Mouse (Mus musculus) liver, adult 2 months (tissue): Measurements from ENCODE around the gene Sugp1. TPM values are rescaled to one million over a fixed set of nuclear protein-coding genes. Genes with fewer than 3 reads are reported as not detected.

ENCODE experiments used
- DNase-seq: peaks from one replicate; pipeline ENCODE4 v3.0.0-alpha.2; 2011; ENCODE audit warnings: low read depth, low spot score; ENCODE audit errors: extremely low read depth
- H3K27ac ChIP-seq: fragments of 200-500 bp; replicated peaks from 2 replicates; pipeline ENCODE4 v1.5.1; 2012; ENCODE audit warnings: low read depth, mild to moderate bottlenecking, control low read depth, inconsistent platforms, low read length; ENCODE audit not compliant: insufficient read depth
- H3K27me3 ChIP-seq: fragments of 200-500 bp; 2 replicates; pipeline ENCODE4 v1.6.1; 2012; ENCODE audit warnings: mild to moderate bottlenecking, moderate library complexity, low read length, inconsistent platforms; ENCODE audit not compliant: control insufficient read depth, insufficient read depth
- H3K36me3 ChIP-seq: fragments of 200-500 bp; 2 replicates; pipeline ENCODE4 v1.6.1; 2012; ENCODE audit warnings: low read length, inconsistent platforms; ENCODE audit not compliant: control insufficient read depth, insufficient read depth
- H3K4me1 ChIP-seq: fragments of 200-500 bp; 2 replicates; pipeline ENCODE4 v1.6.1; 2011; ENCODE audit warnings: low read length; ENCODE audit not compliant: control insufficient read depth, insufficient read depth
- H3K4me3 ChIP-seq: fragments of 200-500 bp; 2 replicates; pipeline ENCODE4 v1.5.1; 2011; ENCODE audit warnings: low read depth, mild to moderate bottlenecking, control low read depth, low read length, moderate library complexity; ENCODE audit not compliant: insufficient read depth
- H3K79me2 ChIP-seq: fragments of 200-500 bp; 2 replicates; pipeline ENCODE4 v1.6.1; 2012; ENCODE audit warnings: inconsistent platforms, mild to moderate bottlenecking, low read length, moderate library complexity; ENCODE audit not compliant: control insufficient read depth, insufficient read depth
- H3K9ac ChIP-seq: fragments of 200-500 bp; 2 replicates; pipeline ENCODE4 v1.6.1; 2012; ENCODE audit warnings: low read depth, mild to moderate bottlenecking, control low read depth, inconsistent platforms, low read length
- CTCF ChIP-seq: fragments of 200-500 bp; IDR thresholded peaks from 2 replicates; pipeline ENCODE4 v1.5.1; 2011; ENCODE audit warnings: low read depth, low read length, control low read depth
- POLR2A ChIP-seq: fragments of 200-500 bp; IDR thresholded peaks from 2 replicates; pipeline ENCODE4 v1.6.1; 2011; ENCODE audit warnings: low read length, control low read depth; ENCODE audit not compliant: insufficient read depth; ENCODE audit errors: extremely low read depth
- WGBS: fragments of 180-500 bp; shearing (Covaris S2); methylation state at CpG from one replicate; pipeline ENCODE4 v1.1.7; 2018; 5-methylcytosine and 5-hydroxymethylcytosine counted together
- polyA plus RNA-seq: library from polyadenylated mRNA; depleted of rRNA; stranded (reverse); fragments of >200 nt; gene quantifications from 2 replicates; pipeline ENCODE4 v1.2.3, GENCODE M21; 2012; rRNA removed
- total RNA-seq: library from RNA; depleted of rRNA; stranded (reverse); fragments of >200 nt; gene quantifications from 2 replicates; pipeline ENCODE4 v1.2.3, GENCODE M21; 2014; rRNA removed

Sugp1 gene
- total and polyA plus RNA-seq, 2 experiments = 5.1 TPM

- Histone ChIP-seq H3K79me2 (no peaks in the 10 kb centered on the region), H3K4me3 (no peak overlapping the region), H3K4me1 (no peaks in the 10 kb centered on the region), H3K27ac (no peak overlapping the region), H3K9ac (no peak overlapping the region), H3K27me3 (peaks cover 16% of the 10 kb centered on the region; the same call in 1 of the 2 replicates), H3K36me3 (no peaks in the 10 kb centered on the region)
- DNase-seq = no peak
- 5% methylated on average over 9 of the region's 9 CpGs for WGBS
- no peak for TF ChIP-seq CTCF
- no peak for TF ChIP-seq POLR2A
These were observed 75.0 kb downstream of the Sugp1 start for GRCm38 (mm10) chr8:70117611-70118010.

DNA sequence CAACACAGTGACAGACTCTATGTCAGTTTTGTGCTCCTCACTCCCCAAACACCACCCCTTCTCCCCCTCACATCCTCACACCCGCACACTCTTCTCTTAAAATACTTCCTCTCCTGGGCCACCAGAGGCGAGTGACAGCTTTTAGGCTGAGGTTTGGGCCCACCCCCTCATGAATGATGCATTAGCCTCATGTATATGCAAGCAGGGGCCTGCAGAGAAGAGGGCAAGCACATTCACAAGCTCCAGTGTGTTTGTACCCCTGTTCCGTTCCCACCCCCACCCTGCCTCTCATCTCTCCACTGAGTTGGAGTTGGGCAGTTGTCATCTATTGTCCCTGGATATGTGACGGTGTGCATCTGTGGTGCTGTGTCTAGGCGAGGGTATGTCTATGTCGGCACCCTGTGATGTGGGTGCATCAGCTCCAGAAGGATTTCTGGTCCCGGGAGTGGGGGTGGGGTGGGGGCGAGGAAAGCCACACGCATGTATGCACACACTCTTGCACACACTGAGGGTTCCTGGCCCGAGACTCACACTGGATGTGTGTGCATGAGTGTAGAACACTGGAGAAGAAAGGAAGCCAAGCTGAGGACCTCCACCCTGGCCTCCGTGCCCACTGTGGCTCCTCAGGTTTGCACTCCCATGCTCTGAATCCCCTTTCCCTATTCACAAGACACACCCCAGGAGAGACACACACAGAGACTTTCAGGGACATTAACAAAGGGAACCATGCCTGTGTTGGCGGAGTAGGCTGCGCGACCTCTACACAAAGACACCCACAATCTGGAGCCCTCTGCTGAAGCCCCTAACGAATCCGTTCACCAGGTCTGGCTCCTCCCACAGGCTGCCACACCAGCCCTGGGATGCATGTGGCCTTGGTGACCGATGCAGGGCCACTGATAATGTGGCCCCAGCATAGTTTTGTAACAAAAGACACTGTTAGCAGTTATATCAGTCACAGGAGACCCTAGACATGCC is 76.4 kb downstream of the Sugp1 start:
- Histone ChIP-seq H3K27ac (no peak overlapping the region), H3K27me3 (peaks cover 13% of the 10 kb centered on the region; the same call in 1 of the 2 replicates), H3K9ac (no peak overlapping the region), H3K4me1 (no peaks in the 10 kb centered on the region), H3K4me3 (no peak overlapping the region), H3K79me2 (no peaks in the 10 kb centered on the region), H3K36me3 (no peaks in the 10 kb centered on the region)
- DNase-seq = no peak
- WGBS = 20% methylated on average over 17 of the region's 17 CpGs
- no peak for TF ChIP-seq POLR2A
- TF ChIP-seq CTCF = no peak

GRCm38 (mm10) chr8:70120667-70121066 is 78.1 kb downstream of the Sugp1 start, which contains the start of gene Ncan:
TSS of gene Ncan (minus strand) at chr8:70120873.
- TF ChIP-seq POLR2A = no peak
- TF ChIP-seq CTCF = no peak
- no peaks in the 10 kb centered on the region for H3K79me2 ChIP-seq
- H3K4me1 ChIP-seq = no peaks in the 10 kb centered on the region
- H3K4me3 ChIP-seq = no peak within 1 kb of the TSS
- no peak within 1 kb of the TSS for H3K9ac ChIP-seq
- no peaks in the 10 kb centered on the region for H3K36me3 ChIP-seq
- no peak within 1 kb of the TSS for H3K27ac ChIP-seq
- WGBS = 5% methylated on average over 19 of the region's 19 CpGs
- peaks cover 11% of the 10 kb centered on the region; the same call in 1 of the 2 replicates for H3K27me3 ChIP-seq
- no peak for DNase-seq

Other genes with a start within 250 kb of the Sugp1 start
- 2.2 and 4.2 TPM in 2 replicates for gene Gmip, start 234.1 kb upstream of the Sugp1 start, total RNA-seq
- gene Gmip, start 234.1 kb upstream of the Sugp1 start, polyA plus RNA-seq = 6.5 and 12.6 TPM in 2 replicates
- gene Lpar2, start 220.4 kb upstream of the Sugp1 start, total RNA-seq = 0.18 and 0.40 TPM in 2 replicates
- gene Lpar2, start 220.4 kb upstream of the Sugp1 start, polyA plus RNA-seq = 0.21 and 0.77 TPM in 2 replicates
- gene Pbx4, start 210.3 kb upstream of the Sugp1 start, total RNA-seq = 0.20 and 0.46 TPM in 2 replicates
- gene Pbx4, start 210.3 kb upstream of the Sugp1 start, polyA plus RNA-seq = 0.65 and 1.7 TPM in 2 replicates
- under 0.01 TPM in 1 of 2 replicates, not detected in the other for gene Cilp2, start 155.1 kb upstream of the Sugp1 start, total RNA-seq
- 0.01 and 0.05 TPM in 2 replicates for gene Cilp2, start 155.1 kb upstream of the Sugp1 start, polyA plus RNA-seq
- gene Tssk6, start 140.6 kb upstream of the Sugp1 start, total RNA-seq = not detected in 2 replicates
- gene Tssk6, start 140.6 kb upstream of the Sugp1 start, polyA plus RNA-seq = 0.09 TPM in 1 of 2 replicates, not detected in the other
- gene Ndufa13, start 140.3 kb upstream of the Sugp1 start, total RNA-seq = 132 and 141 TPM in 2 replicates
- 206 and 221 TPM in 2 replicates for gene Ndufa13, start 140.3 kb upstream of the Sugp1 start, polyA plus RNA-seq
- 0.20 and 0.83 TPM in 2 replicates for gene Yjefn3, start 140.1 kb upstream of the Sugp1 start, total RNA-seq
- gene Yjefn3, start 140.1 kb upstream of the Sugp1 start, polyA plus RNA-seq = 1.4 and 2.0 TPM in 2 replicates
- gene Gatad2a, start 46.4 kb upstream of the Sugp1 start, total RNA-seq = 11.2 and 16.8 TPM in 2 replicates
- 35.0 and 35.5 TPM in 2 replicates for gene Gatad2a, start 46.4 kb upstream of the Sugp1 start, polyA plus RNA-seq
- 18.0 and 24.4 TPM in 2 replicates for gene Mau2, start 79 bp upstream of the Sugp1 start, total RNA-seq
- 30.1 and 40.5 TPM in 2 replicates for gene Mau2, start 79 bp upstream of the Sugp1 start, polyA plus RNA-seq
- gene Tm6sf2, start 30.1 kb downstream of the Sugp1 start, total RNA-seq = 43.8 and 67.9 TPM in 2 replicates
- 152 and 203 TPM in 2 replicates for gene Tm6sf2, start 30.1 kb downstream of the Sugp1 start, polyA plus RNA-seq
- gene Hapln4, start 40.6 kb downstream of the Sugp1 start, total RNA-seq = 2.2 and 4.2 TPM in 2 replicates
- gene Hapln4, start 40.6 kb downstream of the Sugp1 start, polyA plus RNA-seq = 4.4 and 8.8 TPM in 2 replicates
- under 0.01 TPM in 1 of 2 replicates, not detected in the other for gene Ncan, start 78.1 kb downstream of the Sugp1 start, total RNA-seq
- not detected in 2 replicates for gene Ncan, start 78.1 kb downstream of the Sugp1 start, polyA plus RNA-seq
- 3.3 and 4.4 TPM in 2 replicates for gene Nr2c2ap, start 88.5 kb downstream of the Sugp1 start, total RNA-seq
- 15.0 and 16.6 TPM in 2 replicates for gene Nr2c2ap, start 88.5 kb downstream of the Sugp1 start, polyA plus RNA-seq
- gene Rfxank, start 96.3 kb downstream of the Sugp1 start, total RNA-seq = 9.4 and 13.6 TPM in 2 replicates
- gene Rfxank, start 96.3 kb downstream of the Sugp1 start, polyA plus RNA-seq = 16.0 and 27.8 TPM in 2 replicates
- gene Borcs8, start 96.7 kb downstream of the Sugp1 start, total RNA-seq = 20.1 and 20.7 TPM in 2 replicates
- 53.4 and 55.0 TPM in 2 replicates for gene Borcs8, start 96.7 kb downstream of the Sugp1 start, polyA plus RNA-seq
- gene Mef2b, start 96.9 kb downstream of the Sugp1 start, total RNA-seq = 0.09 and 0.34 TPM in 2 replicates
- not detected in 2 replicates for gene Mef2b, start 96.9 kb downstream of the Sugp1 start, polyA plus RNA-seq
- gene Tmem161a, start 129.5 kb downstream of the Sugp1 start, total RNA-seq = 18.3 and 20.4 TPM in 2 replicates
- gene Tmem161a, start 129.5 kb downstream of the Sugp1 start, polyA plus RNA-seq = 40.4 and 60.4 TPM in 2 replicates
- gene Slc25a42, start 169.5 kb downstream of the Sugp1 start, total RNA-seq = 31.4 and 48.5 TPM in 2 replicates
- 96.9 and 117 TPM in 2 replicates for gene Slc25a42, start 169.5 kb downstream of the Sugp1 start, polyA plus RNA-seq
- 5.3 and 7.0 TPM in 2 replicates for gene Sugp2, start 191.4 kb downstream of the Sugp1 start, total RNA-seq
- 9.7 and 12.4 TPM in 2 replicates for gene Sugp2, start 191.4 kb downstream of the Sugp1 start, polyA plus RNA-seq
- gene Armc6, start 191.7 kb downstream of the Sugp1 start, total RNA-seq = 4.4 and 6.2 TPM in 2 replicates
- 9.6 and 11.6 TPM in 2 replicates for gene Armc6, start 191.7 kb downstream of the Sugp1 start, polyA plus RNA-seq
- 1.4 and 2.6 TPM in 2 replicates for gene Homer3, start 240.0 kb downstream of the Sugp1 start, total RNA-seq
- 3.1 and 3.7 TPM in 2 replicates for gene Homer3, start 240.0 kb downstream of the Sugp1 start, polyA plus RNA-seq